Mouse (Mus musculus): ENCODE measurements around the gene Pde4d.

DNA sequence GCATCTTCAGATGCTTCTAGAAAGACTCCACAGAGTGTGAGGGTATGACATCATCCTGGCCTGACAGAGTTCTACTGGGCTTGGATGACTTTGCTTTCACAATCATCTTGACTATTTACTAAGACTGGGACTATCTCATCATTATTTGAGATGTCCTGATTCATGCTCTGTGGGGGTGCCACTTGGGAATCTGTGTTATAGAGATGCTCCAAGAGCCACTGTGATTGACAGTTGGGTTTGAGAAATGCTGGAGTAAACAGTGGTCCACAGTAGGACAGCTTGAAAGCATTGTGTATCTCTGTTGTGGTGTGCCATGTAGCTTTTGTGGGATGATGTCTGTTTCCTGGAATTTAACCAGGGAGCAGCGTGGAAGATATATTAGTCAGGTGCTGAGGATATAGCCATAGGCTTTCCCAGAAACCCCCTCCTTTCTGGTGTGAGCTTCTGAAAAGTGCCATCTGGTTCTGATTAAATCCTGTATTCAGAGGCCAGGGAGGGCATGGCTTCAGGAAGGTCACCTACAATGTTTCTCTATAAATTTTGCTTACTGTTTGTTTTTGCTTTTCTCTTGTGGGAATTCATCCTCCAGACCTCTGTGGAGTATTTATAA lies 89.1 kb downstream of the Pde4d start:
- TF ChIP-seq POLR2A (IDR thresholded peaks at IDR 0.05; ENCODE audit: borderline replicate concordance, insufficient read depth, low read length) (no peak), CTCF (IDR thresholded peaks at IDR 0.05; ENCODE audit: borderline replicate concordance, insufficient read depth, low read depth, low read length) (no peak)
